Mouse (Mus musculus) midbrain, postnatal 0 days (tissue): ENCODE results near the gene Trappc4. TPM values are rescaled to one million over a fixed set of nuclear protein-coding genes. Genes with fewer than 3 reads are reported as not detected.
"Not testable (repeated sequence)": the region's sequence is repeated elsewhere in the genome, so short reads cannot be mapped to it uniquely, and the experiment has no call there.

Experiments used
- ATAC-seq: fragments of 200-750 bp; cut with Nextera tagmentation; 2 replicates; pipeline ENCODE4 v1.8.0; 2017; ENCODE audit warnings: moderate number of reproducible peaks, mild to moderate bottlenecking, moderate TSS enrichment, moderate library complexity; ENCODE audit not compliant: low FRiP score
- DNase-seq: peaks from one replicate; pipeline ENCODE4 v3.0.0-alpha.2; 2015; ENCODE audit warnings: low spot score
- H3K27ac ChIP-seq: fragments of 300-500 bp; sonication (generic); 2 replicates; pipeline ENCODE4 v1.5.1; 2014; ENCODE audit warnings: low read depth, mild to moderate bottlenecking, low read length, mixed read lengths
- H3K27me3 ChIP-seq: fragments of 300-500 bp; sonication (generic); 2 replicates; pipeline ENCODE4 v1.6.1; 2014; ENCODE audit warnings: low read length, control low read depth, mixed read lengths; ENCODE audit not compliant: insufficient read depth
- H3K36me3 ChIP-seq: fragments of 300-500 bp; sonication (generic); 2 replicates; pipeline ENCODE4 v1.6.1; 2014; ENCODE audit warnings: low read length, control low read depth, mixed read lengths; ENCODE audit not compliant: insufficient read depth
- H3K4me1 ChIP-seq: fragments of 300-500 bp; sonication (generic); 2 replicates; pipeline ENCODE4 v1.6.1; 2014; ENCODE audit warnings: mild to moderate bottlenecking, control low read depth, antibody characterized with exemption, low read length, mixed read lengths; ENCODE audit not compliant: insufficient read depth
- H3K4me2 ChIP-seq: fragments of 300-500 bp; sonication (generic); 2 replicates; pipeline ENCODE4 v1.6.1; 2014; ENCODE audit warnings: low read depth, mild to moderate bottlenecking, low read length, mixed read lengths; ENCODE audit not compliant: poor library complexity, severe bottlenecking
- H3K4me3 ChIP-seq: fragments of 300-500 bp; sonication (generic); 2 replicates; pipeline ENCODE4 v1.5.1; 2014; ENCODE audit warnings: low read depth, mild to moderate bottlenecking, low read length, moderate library complexity
- H3K9ac ChIP-seq: fragments of 300-500 bp; sonication (generic); replicated peaks from 2 replicates; pipeline ENCODE4 v1.6.1; 2014; ENCODE audit warnings: mild to moderate bottlenecking, low read length, moderate library complexity, mixed read lengths; ENCODE audit not compliant: poor library complexity, severe bottlenecking
- H3K9me3 ChIP-seq: fragments of 300-500 bp; sonication (generic); 2 replicates; pipeline ENCODE4 v1.6.1; 2016; ENCODE audit warnings: low read length, control low read depth
- CTCF ChIP-seq: IDR thresholded peaks from 2 replicates; pipeline ENCODE4 v1.5.1; 2016; ENCODE audit warnings: antibody characterized with exemption, mild to moderate bottlenecking
- WGBS: fragments of 180-500 bp; shearing (Covaris S2); extraction: QIAGEN DNeasy Blood & Tissue Kit; methylation state at CpG from one replicate; pipeline ENCODE4 v1.1.7; 2014; 5-methylcytosine and 5-hydroxymethylcytosine counted together
- polyA plus RNA-seq: library from polyadenylated mRNA; unstranded; fragments of >200 nt; fragmentation: Nextera tagmentation; extraction: Ambion mirVana; gene quantifications from 2 replicates; pipeline ENCODE4 v1.2.1, GENCODE M21; 2015
- total RNA-seq: library from RNA; depleted of rRNA; stranded (reverse); fragments of >200 nt; gene quantifications from 2 replicates; pipeline ENCODE4 v1.2.3, GENCODE M21; 2014

The Trappc4 gene
- total and polyA plus RNA-seq, 2 experiments from 2014 or later = 149 to 326 TPM

DNA sequence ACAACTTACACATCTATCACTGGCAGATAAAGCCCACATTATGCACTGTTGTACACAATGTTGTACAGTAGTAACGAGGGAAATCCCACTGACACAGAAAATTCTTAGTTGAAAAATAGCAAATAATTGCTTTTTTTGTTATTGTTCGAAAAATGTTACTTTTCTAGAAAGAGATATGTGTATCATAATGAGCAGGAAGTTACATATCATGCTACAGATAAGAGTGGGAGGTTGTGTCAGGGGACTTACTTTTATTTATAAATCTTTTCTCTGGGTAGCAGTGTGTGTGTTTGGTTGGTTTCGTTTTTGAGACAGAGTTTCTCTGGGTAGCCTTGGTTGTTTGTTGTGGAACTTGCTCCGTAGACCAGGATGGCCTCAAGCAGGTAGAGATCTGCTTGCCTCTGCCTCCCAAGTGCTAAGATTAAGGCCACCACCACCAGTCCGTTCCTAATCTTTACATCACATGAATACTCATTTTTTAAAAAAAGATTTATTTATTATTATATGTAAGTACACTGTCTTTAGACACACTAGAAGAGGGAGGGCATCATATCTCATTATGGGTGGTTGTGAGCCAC, 29.2 kb downstream of the Trappc4 start:
- Histone ChIP-seq H3K9me3 (no peaks in the 10 kb centered on the region), H3K27me3 (no peaks in the 10 kb centered on the region), H3K4me3 (peak overlapping the region; percentile 92), H3K27ac (peak overlapping the region; percentile 86; the same call in 1 of the 2 replicates), H3K9ac (0 out of 2 replicates have a peak overlapping the region, but pooled peaks have one; percentile 74), H3K36me3 (peaks cover 21% of the 10 kb centered on the region), H3K4me1 (peaks cover 9% of the 10 kb centered on the region; the same call in 1 of the 2 replicates), H3K4me2 (peak overlapping the region; percentile 55)
- DNase-seq = no peak
- 92% methylated on average over 5 of the region's 5 CpGs for WGBS
- TF ChIP-seq CTCF = no peak
- no peak for ATAC-seq

DNA sequence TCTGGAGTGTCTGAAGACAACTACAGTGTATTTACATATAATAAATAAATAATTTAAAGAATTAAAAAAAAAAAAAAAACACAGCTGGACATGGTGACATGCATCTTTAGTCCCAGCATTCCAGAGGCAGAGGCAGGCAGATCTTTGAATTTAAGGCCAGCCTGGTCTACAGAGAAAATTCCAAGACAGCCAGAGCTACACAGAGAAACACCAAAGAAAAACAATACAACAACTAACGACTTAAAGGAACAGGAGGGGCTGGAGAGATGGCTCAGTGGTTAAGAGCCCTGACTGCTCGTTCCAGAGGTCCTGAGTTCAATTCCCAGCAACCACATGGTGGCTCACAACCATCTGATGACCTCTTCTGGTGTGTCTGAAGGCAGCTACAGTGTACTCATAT, 30.1 kb downstream of the Trappc4 start:
- not testable (repeated sequence) for H3K4me2 ChIP-seq, H3K27me3 ChIP-seq, H3K9ac ChIP-seq, ATAC-seq, H3K4me1 ChIP-seq, H3K4me3 ChIP-seq, H3K9me3 ChIP-seq, DNase-seq, H3K27ac ChIP-seq
- peaks cover 12% of the 10 kb centered on the region for H3K36me3 ChIP-seq
- 91% methylated on average over 2 of the region's 2 CpGs for WGBS

DNA sequence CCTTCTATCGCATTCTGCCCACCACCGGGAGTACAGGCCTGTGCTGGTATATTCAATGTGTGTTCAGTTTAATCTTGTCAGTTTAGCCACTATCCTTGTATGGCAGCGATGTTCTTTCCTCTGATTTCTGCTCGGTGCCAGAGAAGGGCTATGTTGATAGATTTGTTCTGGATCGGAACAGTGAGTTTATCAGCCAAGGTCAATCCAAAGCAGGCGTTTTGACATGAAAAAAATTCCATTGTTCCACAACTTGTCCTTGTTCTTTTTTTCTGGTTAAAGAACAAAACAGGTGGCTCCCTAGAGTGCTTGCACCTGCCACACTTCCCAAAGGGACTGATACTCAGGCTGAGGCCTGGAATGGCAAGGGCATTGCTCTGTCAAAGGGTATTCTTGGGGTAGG, 31.3 kb downstream of the Trappc4 start:
- Histone ChIP-seq H3K36me3 (peaks cover under 1% of the 10 kb centered on the region; the same call in 1 of the 2 replicates), H3K4me3 (no peak overlapping the region), H3K9ac (no peak overlapping the region), H3K27me3 (no peaks in the 10 kb centered on the region), H3K27ac (no peak overlapping the region), H3K4me2 (no peak overlapping the region), H3K9me3 (no peaks in the 10 kb centered on the region), H3K4me1 (peaks cover 9% of the 10 kb centered on the region; the same call in 1 of the 2 replicates)
- 90% methylated on average over 6 of the region's 6 CpGs for WGBS
- DNase-seq (no peak), ATAC-seq (no peak)
- no peak for TF ChIP-seq CTCF

DNA sequence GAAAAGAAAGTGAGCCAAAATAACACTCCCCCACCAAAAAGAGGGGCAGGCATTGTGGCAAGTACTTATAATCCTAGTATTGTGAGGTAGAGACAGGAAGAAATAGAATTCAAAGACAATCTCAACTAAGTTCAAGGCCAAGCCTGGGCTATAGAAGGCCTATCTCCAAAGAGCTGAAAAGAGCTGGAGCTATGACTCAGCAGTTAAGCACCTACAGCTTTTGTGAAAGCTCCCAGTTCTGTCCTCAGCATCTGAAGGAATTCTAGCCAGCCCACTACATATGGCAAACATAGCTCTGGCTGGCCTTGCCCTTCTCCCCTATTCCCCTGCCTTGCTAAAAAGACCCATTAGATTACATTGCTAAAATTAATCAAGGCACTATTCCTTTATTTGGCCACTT, 34.0 kb downstream of the Trappc4 start:
- H3K9me3 ChIP-seq = no peaks in the 10 kb centered on the region
- no peaks in the 10 kb centered on the region for H3K27me3 ChIP-seq
- H3K4me3 ChIP-seq = no peak overlapping the region
- no peak for ATAC-seq
- H3K4me1 ChIP-seq = no peaks in the 10 kb centered on the region
- H3K4me2 ChIP-seq = no peak overlapping the region
- DNase-seq = no peak
- H3K27ac ChIP-seq = no peak overlapping the region
- H3K36me3 ChIP-seq = no peaks in the 10 kb centered on the region
- no peak for TF ChIP-seq CTCF
- H3K9ac ChIP-seq = no peak overlapping the region

DNA sequence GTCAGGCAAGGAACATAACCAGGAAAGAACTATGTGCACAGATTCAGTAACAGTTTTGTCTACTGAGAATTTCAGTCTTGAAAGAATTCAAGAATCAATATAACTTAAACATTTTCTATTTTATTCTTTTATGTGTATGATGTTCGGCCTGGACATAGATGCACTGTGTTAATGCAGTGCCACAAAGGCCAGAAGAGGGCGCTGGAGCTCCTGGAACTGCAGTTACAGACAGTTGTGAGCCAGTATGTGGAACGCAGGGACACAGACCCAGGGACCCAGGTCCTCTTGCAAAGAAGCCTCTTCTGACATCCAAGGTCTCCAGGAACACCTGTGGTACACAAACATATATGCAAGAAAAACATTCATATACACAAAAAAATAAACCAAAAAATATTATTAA, 42.9 kb downstream of the Trappc4 start:
- WGBS = 58% methylated on average over 3 of the region's 3 CpGs
- Histone ChIP-seq H3K4me2 (no peak overlapping the region), H3K27me3 (no peaks in the 10 kb centered on the region), H3K36me3 (no peaks in the 10 kb centered on the region), H3K9ac (no peak overlapping the region), H3K4me1 (0 out of 2 replicates have a peak, but pooled peaks cover 3% of the 10 kb centered on the region), H3K27ac (no peak overlapping the region), H3K4me3 (no peak overlapping the region), H3K9me3 (no peaks in the 10 kb centered on the region)
- TF ChIP-seq CTCF = peak; percentile 43
- no peak for ATAC-seq
- no peak for DNase-seq

DNA sequence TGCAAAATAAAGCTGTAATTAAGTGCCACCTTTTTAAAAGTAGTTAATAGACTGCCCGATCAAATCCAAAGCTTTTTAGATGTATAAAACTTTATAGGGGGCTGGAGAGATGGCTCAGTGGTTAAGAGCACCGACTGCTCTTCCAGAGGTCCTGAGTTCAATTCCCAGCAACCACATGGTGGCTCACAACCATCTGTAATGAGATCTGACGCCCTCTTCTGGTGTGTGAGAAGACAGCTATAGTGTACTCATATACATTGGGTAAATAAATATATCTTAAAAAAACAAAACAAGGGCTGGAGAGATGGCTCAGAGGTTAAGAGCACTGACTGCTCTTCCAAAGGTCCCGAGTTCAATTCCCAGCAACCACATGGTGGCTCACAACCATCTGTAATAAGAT, 45.5 kb downstream of the Trappc4 start:
- DNase-seq, H3K36me3 ChIP-seq, H3K9ac ChIP-seq, H3K27me3 ChIP-seq, H3K9me3 ChIP-seq, H3K4me1 ChIP-seq: not testable (repeated sequence)
- H3K27ac ChIP-seq = 0 out of 2 replicates have a peak overlapping the region, but pooled peaks have one; percentile 78
- ATAC-seq = peak; percentile 47; the same call in 1 of the 2 replicates
- 43% methylated on average over 4 of the region's 4 CpGs for WGBS
- peak overlapping the region; percentile 66 for H3K4me2 ChIP-seq
- peak overlapping the region; percentile 65 for H3K4me3 ChIP-seq
